Mouse (Mus musculus) heart, embryonic 14.5 days (tissue): Measurements from ENCODE around the gene Cachd1. TPM values are rescaled to one million over a fixed set of nuclear protein-coding genes. Genes with fewer than 3 reads are reported as not detected.

ENCODE experiments used
- ATAC-seq: fragments of 200-750 bp; cut with Nextera tagmentation; 2 replicates; pipeline ENCODE4 v1.8.0; 2017; ENCODE audit warnings: low read depth, moderate TSS enrichment; ENCODE audit not compliant: insufficient number of reproducible peaks, insufficient read depth, low FRiP score
- H3K27ac ChIP-seq, 2 experiments: fragments of 200-500 bp in 1 of 2; fragments of 300-500 bp in 1 of 2; sonication (generic) in 1 of 2; replicated peaks in 1 of 2; 2 replicates each; pipeline ENCODE4 v1.5.1; 2012 to 2014; ENCODE audit warnings: low read depth in 2 of 2, low read length in 2 of 2, control low read depth in 1 of 2, mild to moderate bottlenecking in 1 of 2, mixed read lengths in 1 of 2; ENCODE audit not compliant: control insufficient read depth in 1 of 2, insufficient read depth in 1 of 2
- H3K27me3 ChIP-seq: fragments of 300-500 bp; sonication (generic); 2 replicates; pipeline ENCODE4 v1.6.1; 2014; ENCODE audit warnings: mild to moderate bottlenecking, low read length, control low read depth; ENCODE audit not compliant: control insufficient read depth, insufficient read depth
- H3K36me3 ChIP-seq: fragments of 300-500 bp; sonication (generic); 2 replicates; pipeline ENCODE4 v1.6.1; 2014; ENCODE audit warnings: mild to moderate bottlenecking, control low read depth, low read length, mixed read lengths; ENCODE audit not compliant: control insufficient read depth, insufficient read depth
- H3K4me1 ChIP-seq, 2 experiments: fragments of 200-500 bp in 1 of 2; fragments of 300-500 bp in 1 of 2; sonication (generic) in 1 of 2; 2 replicates each; pipeline ENCODE4 v1.6.1; 2012 to 2014; ENCODE audit warnings: low read length in 2 of 2, control low read depth in 1 of 2, mixed read lengths in 1 of 2; ENCODE audit not compliant: control insufficient read depth in 2 of 2, insufficient read depth in 2 of 2
- H3K4me2 ChIP-seq: fragments of 300-500 bp; sonication (generic); 2 replicates; pipeline ENCODE4 v1.6.1; 2014; ENCODE audit warnings: mild to moderate bottlenecking, low read length
- H3K4me3 ChIP-seq, 2 experiments: fragments of 200-500 bp in 1 of 2; fragments of 300-500 bp in 1 of 2; sonication (generic) in 1 of 2; 2 replicates each; pipeline ENCODE4 v1.5.1; 2012 to 2014; ENCODE audit warnings: low read length in 2 of 2, mild to moderate bottlenecking in 2 of 2, control low read depth in 1 of 2, low read depth in 1 of 2, moderate library complexity in 1 of 2; ENCODE audit not compliant: control insufficient read depth in 1 of 2, insufficient read depth in 1 of 2
- H3K9ac ChIP-seq: fragments of 300-500 bp; sonication (generic); 2 replicates; pipeline ENCODE4 v1.6.1; 2014; ENCODE audit warnings: mild to moderate bottlenecking, low read length
- H3K9me3 ChIP-seq: fragments of 300-500 bp; sonication (generic); 2 replicates; pipeline ENCODE4 v1.6.1; 2016; ENCODE audit warnings: low read length, control low read depth; ENCODE audit not compliant: control insufficient read depth
- WGBS: fragments of 180-500 bp; shearing (Covaris S2); extraction: QIAGEN DNeasy Blood & Tissue Kit; methylation state at CpG from one replicate; pipeline ENCODE4 v1.1.7; 2014; 5-methylcytosine and 5-hydroxymethylcytosine counted together
- polyA plus RNA-seq: library from polyadenylated mRNA; unstranded; fragments of >200 nt; fragmentation: Nextera tagmentation; extraction: Ambion mirVana; gene quantifications from 2 replicates; pipeline ENCODE4 v1.2.1, GENCODE M21; 2014

The Cachd1 gene
- polyA plus RNA-seq, 1 experiment from 2014 or later: 9.2 TPM

DNA sequence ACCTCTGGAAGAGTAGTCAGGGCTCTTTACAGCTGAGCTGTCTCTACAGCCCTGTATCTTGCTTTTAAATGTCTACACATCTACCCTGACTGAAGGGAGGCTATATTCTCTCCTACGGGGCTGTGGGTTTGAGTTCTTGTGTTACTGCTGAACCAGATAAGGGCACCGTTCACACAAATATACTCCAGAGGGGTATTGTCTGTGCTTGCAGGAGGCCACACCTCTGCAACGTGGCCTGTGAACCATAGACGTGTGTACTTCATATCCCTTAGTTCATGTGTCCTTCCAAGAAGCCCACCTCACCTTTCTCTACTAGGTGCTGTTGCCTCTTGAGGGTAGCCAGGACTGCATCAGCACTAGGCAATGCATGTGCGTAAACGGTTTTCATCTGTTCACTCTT is 215.6 kb downstream of the Cachd1 start:
- Histone ChIP-seq H3K9me3 (no peaks in the 10 kb centered on the region), H3K4me3 (no peak overlapping the region), H3K27me3 (no peaks in the 10 kb centered on the region), H3K9ac (no peak overlapping the region), H3K4me2 (no peak overlapping the region), H3K4me1 (no peaks in the 10 kb centered on the region; a peak in 1 of 4 replicates), H3K36me3 (peaks cover 63% of the 10 kb centered on the region), H3K27ac (no peak overlapping the region)
- 70% methylated on average over 6 of the region's 6 CpGs for WGBS
- no peak for ATAC-seq

DNA sequence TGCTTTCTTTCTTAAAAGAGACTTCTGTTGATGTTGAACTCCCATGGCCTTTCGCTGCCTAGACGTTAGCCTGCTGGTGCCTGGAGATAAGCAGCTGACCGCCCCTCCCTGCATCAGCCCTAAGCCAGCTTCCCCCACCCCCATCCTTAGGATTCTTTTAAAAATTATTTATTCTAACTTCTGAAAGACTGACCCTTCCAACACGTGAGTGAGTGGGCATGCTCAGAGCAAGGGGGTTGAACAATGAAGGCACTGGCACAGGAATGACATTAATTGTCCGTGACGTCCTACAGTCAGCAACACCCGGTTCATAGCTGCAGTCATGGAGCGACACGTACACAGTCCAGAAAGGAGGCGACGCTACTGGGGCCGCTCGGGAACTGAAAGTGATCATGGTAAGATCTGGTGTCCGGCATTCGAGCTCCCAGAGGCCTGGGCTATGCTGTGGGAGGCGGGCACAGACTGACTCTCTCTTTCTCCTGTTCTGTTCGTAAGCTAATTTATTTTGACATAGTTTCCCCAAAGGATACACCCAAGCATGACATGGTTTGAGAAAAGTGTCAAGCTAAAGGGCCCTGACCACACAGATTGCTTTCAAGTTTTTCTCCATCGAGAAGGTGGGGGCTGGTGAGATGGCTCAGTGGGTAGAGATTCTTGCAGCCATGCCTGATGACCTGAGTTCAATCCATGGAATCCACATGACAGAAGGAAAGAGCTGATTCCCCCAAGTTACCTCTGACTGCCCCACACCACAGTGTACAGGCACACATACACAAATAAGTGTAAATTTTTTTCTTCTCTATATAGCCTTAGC is 218.2 kb downstream of the Cachd1 start:
- 56% methylated on average over 18 of the region's 18 CpGs for WGBS
- Histone ChIP-seq H3K4me2 (no peak overlapping the region), H3K27ac (no peak overlapping the region), H3K9ac (no peak overlapping the region), H3K27me3 (no peaks in the 10 kb centered on the region), H3K36me3 (peaks cover 53% of the 10 kb centered on the region), H3K4me3 (no peak overlapping the region), H3K4me1 (no peaks in the 10 kb centered on the region; a peak in 1 of 4 replicates), H3K9me3 (no peaks in the 10 kb centered on the region)
- ATAC-seq: peak; percentile 15; the same call in 1 of the 2 replicates

DNA sequence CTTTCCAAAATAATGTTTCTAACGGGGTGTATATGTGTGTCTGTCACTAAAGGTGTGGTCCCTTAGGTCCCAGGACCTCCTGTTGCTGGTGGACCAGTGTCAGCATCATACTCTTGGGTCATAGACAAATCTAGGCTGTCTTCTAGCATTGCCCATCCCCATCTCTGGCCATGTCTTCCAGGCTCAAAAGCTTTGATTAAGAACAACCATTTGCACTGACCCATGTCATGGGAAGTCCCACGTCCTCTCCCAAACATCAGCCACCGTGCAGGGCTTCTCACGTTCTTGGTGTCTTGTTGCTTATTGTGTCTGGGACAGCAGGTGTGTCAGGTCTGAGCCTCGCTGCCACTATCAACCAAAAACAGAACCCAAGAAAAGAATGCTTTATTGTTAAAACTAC is 219.1 kb downstream of the Cachd1 start:
- WGBS: 85% methylated on average over 5 of the region's 5 CpGs
- H3K4me1 ChIP-seq: no peaks in the 10 kb centered on the region; a peak in 1 of 4 replicates
- H3K27me3 ChIP-seq: no peaks in the 10 kb centered on the region
- no peaks in the 10 kb centered on the region for H3K9me3 ChIP-seq
- ATAC-seq: no peak
- no peak overlapping the region for H3K4me3 ChIP-seq
- H3K4me2 ChIP-seq: no peak overlapping the region
- peaks cover 44% of the 10 kb centered on the region for H3K36me3 ChIP-seq
- no peak overlapping the region for H3K27ac ChIP-seq
- no peak overlapping the region for H3K9ac ChIP-seq

DNA sequence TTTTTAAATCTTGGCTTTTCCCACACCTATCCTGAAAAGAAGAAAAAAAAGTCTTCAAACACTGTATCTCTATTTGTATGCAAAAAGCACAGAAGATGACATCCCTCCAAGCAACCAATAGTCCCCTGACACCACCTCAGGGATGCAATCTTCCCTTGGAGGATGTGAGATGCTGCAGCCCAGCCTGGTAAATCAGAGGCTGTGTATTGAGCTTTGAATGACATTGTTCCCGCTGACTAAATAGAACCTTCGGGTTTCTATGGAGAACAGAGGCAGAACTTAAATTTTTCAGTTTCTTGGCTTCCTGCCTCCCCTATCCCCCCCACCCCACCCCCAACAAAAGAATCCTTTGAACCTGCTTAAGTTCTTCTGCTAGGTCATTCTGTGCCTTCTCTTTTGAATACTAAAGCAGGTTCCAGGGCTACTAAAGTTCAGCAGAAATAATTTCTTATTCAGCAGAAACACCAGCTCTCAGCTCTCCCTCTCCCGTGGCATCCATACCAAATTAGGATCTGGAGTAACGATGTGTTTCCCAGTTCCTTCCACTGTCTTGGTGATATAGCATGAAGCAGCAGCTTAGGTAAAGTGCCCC is 219.7 kb downstream of the Cachd1 start:
- no peak for ATAC-seq
- WGBS: 88% methylated on average over 4 of the region's 4 CpGs
- Histone ChIP-seq H3K4me3 (no peak overlapping the region), H3K4me1 (no peaks in the 10 kb centered on the region; a peak in 1 of 4 replicates), H3K9me3 (no peaks in the 10 kb centered on the region), H3K27ac (no peak overlapping the region), H3K36me3 (peaks cover 39% of the 10 kb centered on the region), H3K9ac (no peak overlapping the region), H3K4me2 (no peak overlapping the region), H3K27me3 (no peaks in the 10 kb centered on the region)

DNA sequence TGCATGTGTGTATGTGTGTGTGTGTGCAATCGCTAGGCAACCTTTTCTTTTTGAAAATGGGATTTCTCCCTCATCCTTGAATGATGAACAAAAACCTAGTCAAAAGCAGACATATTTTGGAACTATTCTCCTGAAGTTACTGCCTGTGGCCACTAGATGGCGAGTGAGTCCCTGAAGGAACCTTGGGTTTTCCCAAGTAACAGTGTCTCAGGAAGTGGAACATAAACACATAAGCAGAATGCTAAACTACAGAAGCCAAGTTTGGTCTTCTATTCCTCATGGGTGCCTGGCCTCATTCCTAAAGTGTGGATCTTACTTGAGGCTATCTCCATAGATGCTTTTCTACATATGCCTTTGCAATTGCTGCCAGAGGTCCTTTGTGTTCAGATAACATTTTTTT is 221.7 kb downstream of the Cachd1 start:
- no peaks in the 10 kb centered on the region for H3K9me3 ChIP-seq
- WGBS: 19% methylated on average over 2 of the region's 2 CpGs
- ATAC-seq: no peak

DNA sequence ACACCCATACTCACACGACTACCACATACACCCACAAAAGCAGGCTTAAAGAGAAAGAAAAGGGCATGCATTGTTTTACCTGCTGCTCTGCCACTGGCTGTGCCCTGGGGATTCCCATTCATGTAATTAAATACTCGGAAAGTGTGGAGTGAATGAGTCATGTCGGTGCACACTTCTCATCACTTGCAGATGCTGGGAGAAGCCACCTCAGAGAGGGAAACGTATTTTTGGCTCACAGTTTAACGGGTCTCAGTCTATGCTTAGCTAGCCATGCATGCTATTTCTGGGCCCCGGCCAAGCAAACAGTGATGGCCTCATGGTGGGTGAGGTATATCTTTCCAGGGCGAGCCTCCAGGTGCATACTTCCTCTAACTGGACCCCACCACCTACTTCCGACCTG is 222.4 kb downstream of the Cachd1 start:
- Histone ChIP-seq H3K27ac (no peak overlapping the region), H3K9ac (no peak overlapping the region), H3K4me1 (no peaks in the 10 kb centered on the region; a peak in 1 of 4 replicates), H3K27me3 (no peaks in the 10 kb centered on the region), H3K36me3 (peaks cover 31% of the 10 kb centered on the region), H3K9me3 (no peaks in the 10 kb centered on the region), H3K4me3 (no peak overlapping the region), H3K4me2 (no peak overlapping the region)
- 82% methylated on average over 8 of the region's 8 CpGs for WGBS
- ATAC-seq: no peak

More for the DNA sequence above, 221.7 kb downstream of the Cachd1 start:
- Histone ChIP-seq H3K9ac (no peak overlapping the region), H3K27me3 (no peaks in the 10 kb centered on the region), H3K4me3 (no peak overlapping the region), H3K36me3 (peaks cover 32% of the 10 kb centered on the region), H3K4me2 (no peak overlapping the region), H3K27ac (no peak overlapping the region), H3K4me1 (no peaks in the 10 kb centered on the region; a peak in 1 of 4 replicates)

DNA sequence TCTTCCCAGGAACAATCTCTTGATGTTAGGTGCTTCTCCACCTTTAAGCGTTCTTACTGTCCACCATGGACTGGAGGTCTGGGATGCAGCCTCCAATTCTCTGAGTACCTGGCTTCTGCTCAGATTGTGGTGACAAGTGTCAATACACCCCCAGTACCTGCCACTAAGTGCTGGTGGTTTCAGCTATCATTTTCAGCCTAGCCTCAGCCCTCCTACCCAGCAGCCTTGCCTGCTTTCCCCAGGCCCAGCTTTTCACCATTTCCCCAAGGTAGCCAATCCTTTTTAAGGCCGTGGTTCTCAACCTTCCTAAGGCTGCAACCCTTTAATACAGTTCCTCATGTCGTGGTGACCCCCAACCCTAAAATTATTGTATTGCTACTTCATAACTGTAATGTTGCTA is 224.1 kb downstream of the Cachd1 start:
- no peak for ATAC-seq
- no peaks in the 10 kb centered on the region for H3K9me3 ChIP-seq
- no peak overlapping the region for H3K4me3 ChIP-seq
- no peak overlapping the region for H3K9ac ChIP-seq
- peaks cover 21% of the 10 kb centered on the region for H3K36me3 ChIP-seq
- H3K4me2 ChIP-seq: no peak overlapping the region
- no peaks in the 10 kb centered on the region for H3K27me3 ChIP-seq
- 87% methylated on average over 3 of the region's 3 CpGs for WGBS
- no peak overlapping the region for H3K27ac ChIP-seq
- no peaks in the 10 kb centered on the region for H3K4me1 ChIP-seq
